Mouse (Mus musculus): Measurements from ENCODE around the gene Slc25a15.

Slc25a15 gene

GRCm38 (mm10) chr8:22398142-22398951 is at the start of gene Slc25a15:
TSS of gene Slc25a15 (minus strand) at chr8:22398597.
- peak; percentile 90 for DNase-seq

DNA sequence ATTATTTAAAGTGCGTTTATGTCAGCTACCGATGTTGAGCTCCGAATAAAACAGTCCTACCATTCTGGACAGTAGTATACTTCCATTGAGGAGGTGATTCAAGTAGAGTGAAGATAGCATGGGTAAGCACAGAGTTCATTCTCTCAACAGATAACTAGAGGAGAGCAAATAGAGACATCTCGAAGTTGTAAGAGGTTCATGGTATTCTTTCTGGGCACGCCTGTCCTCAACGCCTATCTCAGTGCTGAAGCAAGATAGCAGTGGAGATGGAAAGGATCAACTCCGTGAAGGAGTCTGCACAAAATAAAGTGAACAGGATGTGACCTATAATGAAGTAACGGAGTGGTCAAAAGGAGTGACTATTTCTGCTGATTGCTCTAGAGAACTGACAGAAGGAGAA is 13.6 kb upstream of the Slc25a15 start:
- no peak for DNase-seq

DNA sequence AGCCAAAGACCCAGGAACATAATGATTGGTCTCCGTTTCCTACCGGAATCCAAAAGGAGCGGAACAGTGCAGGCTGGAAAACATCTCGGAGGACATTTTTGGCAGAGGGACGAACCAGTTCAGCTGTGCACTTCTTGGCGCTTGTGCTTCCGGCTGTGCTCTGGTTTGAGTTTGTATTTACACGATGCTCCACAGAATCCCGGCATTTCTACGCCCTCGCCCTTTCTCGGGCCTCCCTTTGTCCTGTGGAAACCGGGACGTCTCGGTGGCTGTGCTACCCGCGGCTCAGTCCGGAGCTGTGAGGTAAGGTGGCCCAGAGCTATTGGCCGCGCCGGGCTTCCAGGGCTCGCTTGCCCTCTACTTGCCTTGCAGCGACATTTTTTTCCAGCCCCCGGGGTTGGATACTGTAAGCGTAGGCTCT is 12.9 kb upstream of the Slc25a15 start, which contains the start of gene Mrps31:
Gene Mrps31, plus strand, starts transcription at position 80 of the 421 bp plus-strand sequence.
- peak; percentile 86 for DNase-seq

- DNase-seq = no peak
Observed at GRCm38 (mm10) chr8:22410688-22411281, 12.4 kb upstream of the Slc25a15 start.

DNA sequence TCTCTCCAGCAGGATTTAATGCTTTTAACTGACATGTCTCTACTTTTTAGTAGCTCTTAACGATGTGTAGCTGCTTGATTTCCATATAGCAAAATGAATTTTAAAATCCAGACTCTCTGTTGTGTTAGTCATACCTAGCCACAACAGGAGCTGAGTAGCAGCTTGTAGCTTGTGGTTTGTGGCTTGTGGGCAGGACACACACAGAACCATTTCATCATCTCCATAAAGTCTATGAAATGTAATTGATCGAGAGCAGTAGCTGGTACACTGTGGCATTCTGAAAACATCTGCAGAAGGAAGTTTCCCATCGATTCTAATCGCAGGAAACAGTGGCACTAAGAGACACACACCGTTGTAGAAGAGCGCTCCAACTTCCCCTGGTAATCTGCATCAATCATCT is 7.3 kb upstream of the Slc25a15 start:
- DNase-seq = no peak

DNA sequence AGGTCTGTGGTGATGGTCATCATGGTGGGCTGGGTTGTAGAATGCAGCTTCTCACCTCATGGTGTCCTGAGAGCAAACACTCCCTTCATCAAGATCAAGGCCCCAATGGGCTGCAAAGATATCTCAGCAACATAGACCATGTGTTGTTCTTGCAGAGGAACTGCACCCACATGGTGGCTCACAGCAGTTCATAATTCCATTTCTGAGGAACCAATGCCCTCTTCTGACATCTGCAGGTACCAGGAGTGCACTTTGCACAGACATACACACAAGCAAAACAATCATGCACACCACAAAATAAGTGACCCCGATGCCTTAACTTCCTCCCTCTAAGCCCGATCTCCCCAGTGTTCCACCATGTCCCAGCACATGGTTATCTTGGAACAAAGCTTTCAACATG is 4.8 kb upstream of the Slc25a15 start:
- no peak for DNase-seq

GRCm38 (mm10) chr8:22400593-22400992 is 2.2 kb upstream of the Slc25a15 start:
- DNase-seq = no peak

GRCm38 (mm10) chr8:22399285-22399880 is 986 bp upstream of the Slc25a15 start:
- DNase-seq = peak; percentile 41

- DNase-seq = no peak
Observed at GRCm38 (mm10) chr8:22397811-22398141, 621 bp downstream of the Slc25a15 start.

- peak; percentile 61 for DNase-seq
Observed at GRCm38 (mm10) chr8:22395256-22395655, 3.1 kb downstream of the Slc25a15 start.

- DNase-seq = peak; percentile 15
Observed at GRCm38 (mm10) chr8:22394471-22394870, 3.9 kb downstream of the Slc25a15 start.

- no peak for DNase-seq
Observed at GRCm38 (mm10) chr8:22390766-22391463, 7.5 kb downstream of the Slc25a15 start.

DNA sequence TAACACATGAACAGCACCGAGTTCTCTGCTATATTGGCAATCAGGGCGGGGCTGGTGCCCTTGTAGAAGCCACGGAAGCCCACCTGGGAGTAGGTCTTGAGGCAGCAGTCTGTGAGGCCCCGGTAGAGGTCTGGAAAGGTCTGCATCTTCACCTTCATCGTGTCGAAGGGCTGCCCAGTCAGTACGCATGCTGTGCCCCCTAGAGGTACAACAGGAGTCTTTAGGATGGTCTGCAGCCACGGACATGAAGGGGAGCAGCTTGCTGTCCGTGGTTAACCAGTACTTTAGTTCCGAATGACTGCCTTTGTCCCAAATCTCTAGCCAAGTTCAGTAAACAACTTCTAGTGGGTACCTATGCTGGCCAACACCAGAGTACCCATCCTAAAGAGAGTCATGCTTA is 8.5 kb downstream of the Slc25a15 start:
- DNase-seq = no peak

DNA sequence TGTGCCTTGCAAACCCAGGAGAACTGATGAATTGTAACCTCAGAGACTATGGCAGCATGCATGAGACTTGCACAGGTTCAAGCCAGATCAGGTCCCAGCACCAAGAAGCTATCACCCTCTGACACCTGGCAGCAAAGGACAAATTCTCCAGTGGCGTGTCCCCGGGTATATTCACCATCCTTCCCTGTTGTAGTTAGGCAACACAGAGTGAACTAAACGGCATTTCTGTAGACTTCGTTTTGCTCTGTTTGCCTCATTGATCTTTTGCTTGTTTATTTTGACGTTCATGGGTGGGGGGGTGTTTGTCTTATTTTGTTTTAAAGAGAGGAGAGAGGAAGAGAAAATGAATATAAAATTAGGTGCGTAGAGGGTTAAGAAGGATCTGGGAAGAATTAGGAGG is 13.2 kb downstream of the Slc25a15 start:
- DNase-seq = no peak

DNA sequence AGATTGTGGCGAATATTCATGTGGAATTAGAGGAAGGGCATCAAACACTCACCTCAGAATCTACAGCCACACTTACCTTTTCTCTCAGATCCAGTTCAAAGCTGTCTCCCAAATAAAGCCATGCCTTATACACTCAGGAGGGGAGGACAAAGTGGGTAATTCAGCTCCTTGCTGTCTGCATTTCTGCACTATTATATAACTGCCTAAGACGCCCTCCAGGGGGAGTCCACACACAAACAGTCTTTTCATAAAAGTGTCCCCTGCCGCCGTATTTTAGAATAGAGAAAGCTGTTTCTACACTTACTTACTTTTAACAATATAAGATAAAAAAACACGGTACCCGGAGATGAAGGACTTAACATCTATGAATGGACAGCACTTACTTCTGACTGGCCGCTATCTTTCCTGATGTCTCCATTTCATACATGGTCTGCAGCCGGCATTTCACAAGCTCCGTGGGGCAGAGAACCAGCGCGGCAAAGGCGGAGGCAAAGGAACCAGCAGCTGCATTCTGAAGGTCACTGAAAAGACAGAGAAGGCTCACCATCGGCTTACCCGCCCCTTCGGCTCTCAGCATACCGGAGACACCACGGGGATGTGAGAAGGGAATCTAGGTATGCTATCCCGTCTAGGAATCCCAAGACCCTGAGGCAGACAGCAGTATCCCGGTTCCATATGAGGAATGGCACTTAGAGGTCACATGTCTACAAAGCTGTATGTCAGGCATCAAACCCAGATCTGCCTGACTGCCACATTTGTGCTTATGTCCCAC is 15.4 kb downstream of the Slc25a15 start:
- no peak for DNase-seq

DNA sequence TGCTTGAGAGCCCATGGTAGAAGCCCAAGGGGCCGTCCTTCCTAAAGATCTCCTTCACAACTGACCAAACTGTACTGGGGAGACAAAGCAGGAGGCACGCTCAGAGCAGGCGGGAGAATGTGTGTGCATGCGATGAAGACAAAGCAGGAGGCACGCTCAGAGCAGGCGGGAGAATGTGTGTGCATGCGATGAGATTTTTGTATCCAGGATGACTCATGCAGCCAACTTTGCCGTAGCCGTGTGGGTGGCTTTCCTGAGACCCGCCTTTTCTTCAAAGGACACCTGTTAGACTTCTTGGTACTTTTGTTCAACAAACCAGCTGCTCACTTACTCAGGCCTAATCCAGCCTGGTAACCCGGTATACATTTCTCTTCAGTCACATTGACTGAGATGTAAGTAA is 17.5 kb downstream of the Slc25a15 start:
- DNase-seq = no peak

GRCm38 (mm10) chr8:22376903-22377302 is 21.5 kb downstream of the Slc25a15 start:
- no peak for DNase-seq

GRCm38 (mm10) chr8:22376311-22376710 is 22.1 kb downstream of the Slc25a15 start:
- no peak for DNase-seq

DNA sequence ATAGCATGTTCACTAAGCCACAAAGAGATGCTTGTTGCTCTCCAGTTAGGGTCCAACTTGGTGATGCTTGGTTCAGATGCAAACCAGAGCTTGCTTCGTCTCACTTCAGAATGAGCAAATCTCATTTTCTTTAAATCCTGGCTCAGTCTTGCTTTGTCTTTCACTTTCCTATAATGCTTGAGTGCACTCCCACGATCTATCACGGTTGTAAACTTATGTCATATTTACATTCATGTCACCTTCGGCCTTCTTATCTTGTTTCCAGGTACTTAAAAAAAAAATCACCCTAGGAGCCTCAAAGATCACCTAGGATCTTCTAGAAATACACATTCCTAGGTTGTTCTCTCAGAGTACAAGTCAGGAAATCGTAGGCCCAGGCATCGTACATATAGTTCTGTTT is 38.5 kb downstream of the Slc25a15 start:
- DNase-seq = no peak

GRCm38 (mm10) chr8:22359359-22359758 is 39.0 kb downstream of the Slc25a15 start:
- no peak for DNase-seq

GRCm38 (mm10) chr8:22335426-22335825 is 63.0 kb downstream of the Slc25a15 start:
- DNase-seq = no peak
